Mouse (Mus musculus) midbrain, embryonic 11.5 days (tissue): ENCODE data around the gene Olfr898. TPM values are rescaled to one million over a fixed set of nuclear protein-coding genes. Genes with fewer than 3 reads are reported as not detected.

Experiments used
- ATAC-seq: fragments of 200-750 bp; cut with Nextera tagmentation; 2 replicates; pipeline ENCODE4 v1.8.0; 2017; ENCODE audit warnings: moderate TSS enrichment, moderate library complexity; ENCODE audit not compliant: low FRiP score
- DNase-seq: peaks from one replicate; pipeline ENCODE4 v3.0.0; 2015; ENCODE audit warnings: low spot score; ENCODE audit errors: missing footprints
- H3K27ac ChIP-seq: fragments of 300-500 bp; sonication (generic); 2 replicates; pipeline ENCODE4 v1.5.1; 2014; ENCODE audit warnings: low read depth, low read length
- H3K27me3 ChIP-seq: fragments of 300-500 bp; sonication (generic); 2 replicates; pipeline ENCODE4 v1.6.1; 2014; ENCODE audit warnings: mild to moderate bottlenecking, low read length, moderate library complexity, mixed read lengths; ENCODE audit not compliant: control insufficient read depth, insufficient read depth
- H3K36me3 ChIP-seq: fragments of 300-500 bp; sonication (generic); 2 replicates; pipeline ENCODE4 v1.6.1; 2014; ENCODE audit warnings: mild to moderate bottlenecking, low read length, moderate library complexity, mixed read lengths; ENCODE audit not compliant: control insufficient read depth, insufficient read depth
- H3K4me1 ChIP-seq: fragments of 300-500 bp; sonication (generic); 2 replicates; pipeline ENCODE4 v1.6.1; 2014; ENCODE audit warnings: low read length; ENCODE audit not compliant: control insufficient read depth, insufficient read depth
- H3K4me2 ChIP-seq: fragments of 300-500 bp; sonication (generic); 2 replicates; pipeline ENCODE4 v1.6.1; 2014; ENCODE audit warnings: mild to moderate bottlenecking, moderate library complexity
- H3K4me3 ChIP-seq: fragments of 300-500 bp; sonication (generic); 2 replicates; pipeline ENCODE4 v1.5.1; 2014; ENCODE audit warnings: low read depth, low read length
- H3K9ac ChIP-seq: fragments of 300-500 bp; sonication (generic); 2 replicates; pipeline ENCODE4 v1.6.1; 2014; ENCODE audit warnings: low read length
- H3K9me3 ChIP-seq: fragments of 300-500 bp; sonication (generic); 2 replicates; pipeline ENCODE4 v1.6.1; 2016; ENCODE audit warnings: low read length; ENCODE audit not compliant: control insufficient read depth
- WGBS: fragments of 180-500 bp; shearing (Covaris S2); extraction: QIAGEN DNeasy Blood & Tissue Kit; methylation state at CpG from one replicate; pipeline ENCODE4 v1.1.7; 2014; 5-methylcytosine and 5-hydroxymethylcytosine counted together
- polyA plus RNA-seq: library from polyadenylated mRNA; unstranded; fragments of >200 nt; fragmentation: Nextera tagmentation; extraction: Ambion mirVana; gene quantifications from 2 replicates; pipeline ENCODE4 v1.2.1, GENCODE M21; 2014

Olfr898 gene
- polyA plus RNA-seq = not detected in 2 replicates

- Histone ChIP-seq H3K4me1 (no peaks in the 10 kb centered on the region), H3K4me3 (no peak within 1 kb of the TSS), H3K9ac (no peak within 1 kb of the TSS), H3K9me3 (no peaks in the 10 kb centered on the region), H3K4me2 (no peak within 1 kb of the TSS), H3K27me3 (no peaks in the 10 kb centered on the region), H3K27ac (no peak within 1 kb of the TSS), H3K36me3 (no peaks in the 10 kb centered on the region)
- DNase-seq (no peak), ATAC-seq (no peak)
- 95% methylated on average over 4 of the region's 4 CpGs for WGBS
These were observed at the start of gene Olfr898 for GRCm38 (mm10) chr9:38348111-38348510. Olfr898 (plus strand) TSS chr9:38348411.

GRCm38 (mm10) chr9:38328760-38329159 is 19.5 kb upstream of the Olfr898 start, which contains the start of gene Olfr25:
Olfr25 (plus strand) TSS chr9:38329060.
- Histone ChIP-seq H3K9ac (no peak within 1 kb of the TSS), H3K36me3 (no peaks in the 10 kb centered on the region), H3K4me1 (no peaks in the 10 kb centered on the region), H3K27ac (no peak within 1 kb of the TSS), H3K9me3 (no peaks in the 10 kb centered on the region), H3K4me2 (no peak within 1 kb of the TSS), H3K4me3 (no peak within 1 kb of the TSS), H3K27me3 (no peaks in the 10 kb centered on the region)
- ATAC-seq (no peak), DNase-seq (no peak)
- 83% methylated on average over 3 of the region's 3 CpGs for WGBS

GRCm38 (mm10) chr9:38366596-38366995 is 18.4 kb downstream of the Olfr898 start, which contains the start of gene Olfr250:
Olfr250 (plus strand) TSS chr9:38366896.
- WGBS = 88% methylated on average over 2 of the region's 2 CpGs
- no peaks in the 10 kb centered on the region for H3K9me3 ChIP-seq

GRCm38 (mm10) chr9:38376786-38377185 is 28.6 kb downstream of the Olfr898 start, which contains the start of gene Olfr251:
Olfr251 (plus strand) TSS chr9:38377086.
- no peaks in the 10 kb centered on the region for H3K9me3 ChIP-seq
- no peak within 1 kb of the TSS for H3K27ac ChIP-seq
- WGBS = 81% methylated on average over 2 of the region's 2 CpGs
- DNase-seq (no peak), ATAC-seq (no peak)
- no peaks in the 10 kb centered on the region for H3K36me3 ChIP-seq
- no peak within 1 kb of the TSS for H3K4me2 ChIP-seq
- no peak within 1 kb of the TSS for H3K4me3 ChIP-seq
- no peaks in the 10 kb centered on the region for H3K27me3 ChIP-seq
- H3K9ac ChIP-seq = no peak within 1 kb of the TSS
- no peaks in the 10 kb centered on the region for H3K4me1 ChIP-seq

More at GRCm38 (mm10) chr9:38366596-38366995, 18.4 kb downstream of the Olfr898 start, which contains the start of gene Olfr250:
- DNase-seq (no peak), ATAC-seq (no peak)
- Histone ChIP-seq H3K9ac (no peak within 1 kb of the TSS), H3K27ac (no peak within 1 kb of the TSS), H3K27me3 (no peaks in the 10 kb centered on the region), H3K4me2 (no peak within 1 kb of the TSS), H3K4me3 (no peak within 1 kb of the TSS), H3K36me3 (no peaks in the 10 kb centered on the region), H3K4me1 (no peaks in the 10 kb centered on the region)

- H3K4me1 ChIP-seq = no peaks in the 10 kb centered on the region
- no peak within 1 kb of the TSS for H3K4me3 ChIP-seq
- WGBS = 81% methylated on average over 1 of the region's 1 CpGs
- DNase-seq = no peak
- H3K27ac ChIP-seq = no peak within 1 kb of the TSS
- H3K27me3 ChIP-seq = no peaks in the 10 kb centered on the region
- H3K4me2 ChIP-seq = no peak within 1 kb of the TSS
- no peaks in the 10 kb centered on the region for H3K36me3 ChIP-seq
- H3K9me3 ChIP-seq = no peaks in the 10 kb centered on the region
- ATAC-seq = no peak
- H3K9ac ChIP-seq = no peak within 1 kb of the TSS
These were observed 53.2 kb downstream of the Olfr898 start, which contains the start of gene Olfr147 for GRCm38 (mm10) chr9:38401398-38401797. Olfr147 (plus strand) TSS chr9:38401698.

Other genes with a start within 250 kb of the Olfr898 start
- not detected in 2 replicates for gene Olfr888, start 240.3 kb upstream of the Olfr898 start, polyA plus RNA-seq
- gene Olfr889, start 233.2 kb upstream of the Olfr898 start, polyA plus RNA-seq = 0.04 and 0.07 TPM in 2 replicates
- not detected in 2 replicates for gene Olfr890, start 205.9 kb upstream of the Olfr898 start, polyA plus RNA-seq
- gene Olfr891, start 167.6 kb upstream of the Olfr898 start, polyA plus RNA-seq = not detected in 2 replicates
- not detected in 2 replicates for gene Olfr893, start 140.0 kb upstream of the Olfr898 start, polyA plus RNA-seq
- gene Olfr894, start 130.4 kb upstream of the Olfr898 start, polyA plus RNA-seq = not detected in 2 replicates
- not detected in 2 replicates for gene Olfr143, start 95.6 kb upstream of the Olfr898 start, polyA plus RNA-seq
- not detected in 2 replicates for gene Olfr895, start 80.6 kb upstream of the Olfr898 start, polyA plus RNA-seq
- gene Olfr896-ps1, start 57.3 kb upstream of the Olfr898 start, polyA plus RNA-seq = not detected in 2 replicates
- not detected in 2 replicates for gene Olfr25, start 19.4 kb upstream of the Olfr898 start, polyA plus RNA-seq
- not detected in 2 replicates for gene Olfr250, start 18.5 kb downstream of the Olfr898 start, polyA plus RNA-seq
- not detected in 2 replicates for gene Olfr251, start 28.7 kb downstream of the Olfr898 start, polyA plus RNA-seq
- gene Olfr147, start 53.3 kb downstream of the Olfr898 start, polyA plus RNA-seq = not detected in 2 replicates
- not detected in 2 replicates for gene Olfr901, start 81.0 kb downstream of the Olfr898 start, polyA plus RNA-seq
- not detected in 2 replicates for gene Olfr902, start 99.2 kb downstream of the Olfr898 start, polyA plus RNA-seq
- gene Olfr904, start 114.7 kb downstream of the Olfr898 start, polyA plus RNA-seq = not detected in 2 replicates
- gene Olfr905, start 122.7 kb downstream of the Olfr898 start, polyA plus RNA-seq = not detected in 2 replicates
- gene Olfr906, start 138.7 kb downstream of the Olfr898 start, polyA plus RNA-seq = not detected in 2 replicates
- not detected in 2 replicates for gene Olfr907, start 147.4 kb downstream of the Olfr898 start, polyA plus RNA-seq
- gene Olfr911-ps1, start 173.2 kb downstream of the Olfr898 start, polyA plus RNA-seq = not detected in 2 replicates
- not detected in 2 replicates for gene Olfr910, start 189.4 kb downstream of the Olfr898 start, polyA plus RNA-seq
- gene Olfr912, start 231.8 kb downstream of the Olfr898 start, polyA plus RNA-seq = not detected in 2 replicates
- not detected in 2 replicates for gene Olfr913, start 244.3 kb downstream of the Olfr898 start, polyA plus RNA-seq